Mouse (Mus musculus): ENCODE measurements around the gene Cyp2c54.
"Not testable (repeated sequence)": the region's sequence is repeated elsewhere in the genome, so short reads cannot be mapped to it uniquely, and the experiment has no call there.

DNA sequence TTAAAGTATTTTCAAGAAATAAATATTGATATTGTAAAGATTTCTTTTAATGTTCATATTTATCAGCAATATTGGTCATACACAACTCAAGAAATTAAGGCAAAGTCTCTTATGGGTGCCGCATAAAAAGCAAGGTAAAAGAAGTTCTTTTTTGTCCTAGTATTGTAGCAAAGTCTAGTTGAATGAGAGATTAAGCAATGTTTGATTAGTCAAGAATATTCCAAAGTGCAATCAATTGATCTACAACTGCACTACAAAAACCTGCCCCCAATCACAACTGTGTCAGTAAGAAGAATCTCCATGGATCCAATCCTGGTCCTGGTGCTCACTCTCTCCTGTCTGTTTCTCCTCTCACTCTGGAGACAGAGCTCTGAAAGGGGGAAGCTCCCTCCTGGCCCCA, 81.5 kb downstream of the Cyp2c54 start, which contains the start of gene Cyp2c37:
- not testable (repeated sequence) for TF ChIP-seq POLR2A (IDR thresholded peaks at IDR 0.05; ENCODE audit: insufficient read length, low read depth); TCF12 (IDR thresholded peaks at IDR 0.05; ENCODE audit: insufficient read depth, poor library complexity, severe bottlenecking); USF1 (IDR thresholded peaks at IDR 0.05; ENCODE audit: low read depth)
